Mouse (Mus musculus) kidney, postnatal 10 days (tissue): ENCODE measurements around the gene Fstl4.

ENCODE experiments used
- DNase-seq: peaks from one replicate; pipeline ENCODE4 v3.0.0; 2021; ENCODE audit warnings: mixed read lengths

Gene Fstl4

GRCm38 (mm10) chr11:52915648-52916047 lies 151.2 kb downstream of the Fstl4 start:
- DNase-seq: no peak

- DNase-seq: peak; percentile 60
Observed at GRCm38 (mm10) chr11:52919231-52919960, 155.0 kb downstream of the Fstl4 start.

- DNase-seq: no peak
Observed at GRCm38 (mm10) chr11:52924196-52924595, 159.8 kb downstream of the Fstl4 start.

- no peak for DNase-seq
Observed at GRCm38 (mm10) chr11:52928321-52928720, 163.9 kb downstream of the Fstl4 start.

GRCm38 (mm10) chr11:52939336-52940070 lies 175.1 kb downstream of the Fstl4 start:
- no peak for DNase-seq

- DNase-seq: no peak
Observed at GRCm38 (mm10) chr11:52942967-52943366, 178.5 kb downstream of the Fstl4 start.

- DNase-seq: no peak
Observed at GRCm38 (mm10) chr11:52954995-52955394, 190.6 kb downstream of the Fstl4 start.

GRCm38 (mm10) chr11:52968809-52969208 lies 204.4 kb downstream of the Fstl4 start:
- DNase-seq: no peak

GRCm38 (mm10) chr11:52970396-52970795 lies 206.0 kb downstream of the Fstl4 start:
- no peak for DNase-seq

GRCm38 (mm10) chr11:52986986-52987385 lies 222.6 kb downstream of the Fstl4 start:
- no peak for DNase-seq

- no peak for DNase-seq
Observed at GRCm38 (mm10) chr11:52994688-52995087, 230.3 kb downstream of the Fstl4 start.

GRCm38 (mm10) chr11:52996434-52997093 lies 232.1 kb downstream of the Fstl4 start:
- DNase-seq: no peak

GRCm38 (mm10) chr11:52997421-52997820 lies 233.0 kb downstream of the Fstl4 start:
- no peak for DNase-seq

- DNase-seq: no peak
Observed at GRCm38 (mm10) chr11:53000226-53000625, 235.8 kb downstream of the Fstl4 start.

GRCm38 (mm10) chr11:53003361-53003760 lies 238.9 kb downstream of the Fstl4 start:
- DNase-seq: no peak

- no peak for DNase-seq
Observed at GRCm38 (mm10) chr11:53003811-53004210, 239.4 kb downstream of the Fstl4 start.

- no peak for DNase-seq
Observed at GRCm38 (mm10) chr11:53009597-53009996, 245.2 kb downstream of the Fstl4 start.

GRCm38 (mm10) chr11:53011996-53012505 lies 247.6 kb downstream of the Fstl4 start:
- DNase-seq: no peak

- DNase-seq: no peak
Observed at GRCm38 (mm10) chr11:53013906-53014305, 249.5 kb downstream of the Fstl4 start.

- no peak for DNase-seq
Observed at GRCm38 (mm10) chr11:53016358-53017021, 252.1 kb downstream of the Fstl4 start.

- DNase-seq: no peak
Observed at GRCm38 (mm10) chr11:53019509-53019908, 255.1 kb downstream of the Fstl4 start.

GRCm38 (mm10) chr11:53024403-53024802 lies 260.0 kb downstream of the Fstl4 start:
- no peak for DNase-seq

GRCm38 (mm10) chr11:53025686-53026085 lies 261.3 kb downstream of the Fstl4 start:
- no peak for DNase-seq
